Mouse (Mus musculus) embryonic facial prominence, embryonic 10.5 days (tissue): ENCODE measurements around the gene Reps1. TPM values are rescaled to one million over a fixed set of nuclear protein-coding genes. Genes with fewer than 3 reads are reported as not detected.
"Not testable (repeated sequence)": the region's sequence is repeated elsewhere in the genome, so short reads cannot be mapped to it uniquely, and the experiment has no call there.

Experiments used
- DNase-seq: peaks from one replicate; pipeline ENCODE4 v3.0.0-alpha.2; 2017; ENCODE audit warnings: low spot score
- H3K27ac ChIP-seq: fragments of 300-500 bp; sonication (generic); replicated peaks from 2 replicates; pipeline ENCODE4 v1.5.1; 2016; ENCODE audit warnings: mild to moderate bottlenecking
- H3K27me3 ChIP-seq: fragments of 300-500 bp; sonication (generic); replicated peaks from 2 replicates; pipeline ENCODE4 v1.6.1; 2016; ENCODE audit warnings: low read depth, mild to moderate bottlenecking; ENCODE audit not compliant: poor library complexity, severe bottlenecking
- H3K36me3 ChIP-seq: fragments of 300-500 bp; sonication (generic); replicated peaks from 2 replicates; pipeline ENCODE4 v1.6.1; 2016; ENCODE audit warnings: mild to moderate bottlenecking, moderate library complexity
- H3K4me1 ChIP-seq: fragments of 300-500 bp; sonication (generic); 2 replicates; pipeline ENCODE4 v1.6.1; 2016
- H3K4me3 ChIP-seq: fragments of 300-500 bp; sonication (generic); 2 replicates; pipeline ENCODE4 v1.5.1; 2016; ENCODE audit warnings: mild to moderate bottlenecking, moderate library complexity
- H3K9me3 ChIP-seq: fragments of 300-500 bp; sonication (generic); 2 replicates; pipeline ENCODE4 v1.6.1; 2016; ENCODE audit warnings: mild to moderate bottlenecking
- WGBS: fragments of 180-500 bp; shearing (Covaris S2); methylation state at CpG from one replicate; pipeline ENCODE4 v1.1.7; 2016; 5-methylcytosine and 5-hydroxymethylcytosine counted together
- polyA plus RNA-seq: library from polyadenylated mRNA; unstranded; fragments of >200 nt; fragmentation: Nextera tagmentation; extraction: Ambion mirVana; gene quantifications from 2 replicates; pipeline ENCODE4 v1.2.1, GENCODE M21; 2016

Gene Reps1
- polyA plus RNA-seq, 1 experiment from 2014 or later: 15.3 TPM

DNA sequence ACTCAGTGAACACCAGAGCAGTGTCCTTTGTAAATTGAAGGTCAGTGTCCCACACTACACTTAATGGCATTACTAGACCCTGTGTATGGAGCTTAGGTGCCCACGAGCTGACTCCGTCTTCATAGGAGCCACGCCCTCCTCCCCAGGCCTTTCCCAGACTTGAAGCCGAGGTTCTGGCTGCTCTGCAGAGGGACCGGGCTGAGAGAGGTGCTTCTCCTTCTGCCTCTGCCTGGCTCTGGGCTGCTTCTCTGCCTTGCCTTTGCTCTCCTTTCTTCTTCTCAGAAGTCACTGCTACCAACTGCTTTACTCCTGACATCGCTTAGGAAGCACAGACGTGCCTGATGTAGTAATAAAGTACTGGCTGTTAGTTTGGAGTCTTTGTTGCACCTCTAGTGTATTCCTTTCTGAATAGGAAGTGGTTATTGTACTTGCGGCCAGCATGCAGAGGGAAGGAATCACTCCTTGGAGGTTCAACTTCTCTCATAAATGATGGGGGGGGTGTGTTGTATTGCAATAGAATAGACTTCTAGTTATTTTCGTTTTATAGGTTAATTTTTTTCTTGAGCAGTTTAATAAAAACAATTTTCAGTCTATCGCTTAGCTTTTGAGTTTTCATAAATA, 57.9 kb downstream of the Reps1 start:
- Histone ChIP-seq H3K27ac (no peak overlapping the region), H3K27me3 (no peaks in the 10 kb centered on the region), H3K36me3 (peaks cover 57% of the 10 kb centered on the region), H3K4me3 (no peak overlapping the region), H3K9me3 (no peaks in the 10 kb centered on the region), H3K4me1 (no peaks in the 10 kb centered on the region)
- DNase-seq: no peak
- WGBS: 87% methylated on average over 10 of the region's 10 CpGs

DNA sequence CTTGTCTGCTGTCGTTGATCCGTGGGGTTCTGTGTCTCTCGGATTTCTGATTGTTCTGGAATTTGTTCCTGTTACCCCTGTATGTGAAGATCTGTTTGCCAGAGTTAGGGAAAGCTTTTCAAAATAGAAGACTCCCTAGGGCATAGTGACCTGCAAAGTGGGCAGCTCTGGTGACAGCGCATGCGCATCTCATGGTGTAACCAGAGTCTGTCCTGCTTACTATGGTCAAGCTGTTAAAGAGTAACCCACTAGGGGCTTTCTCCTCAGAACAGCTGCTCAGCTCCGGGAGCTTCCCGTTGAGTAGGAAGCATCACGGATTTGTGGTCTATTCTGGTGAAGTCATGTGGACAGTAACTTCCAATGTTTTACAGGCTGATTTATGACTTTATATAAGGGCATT, 62.7 kb downstream of the Reps1 start:
- 90% methylated on average over 8 of the region's 8 CpGs for WGBS
- Histone ChIP-seq H3K36me3 (peaks cover 93% of the 10 kb centered on the region), H3K27me3 (no peaks in the 10 kb centered on the region), H3K27ac (no peak overlapping the region), H3K9me3 (no peaks in the 10 kb centered on the region), H3K4me3 (no peak overlapping the region), H3K4me1 (no peaks in the 10 kb centered on the region)
- no peak for DNase-seq

DNA sequence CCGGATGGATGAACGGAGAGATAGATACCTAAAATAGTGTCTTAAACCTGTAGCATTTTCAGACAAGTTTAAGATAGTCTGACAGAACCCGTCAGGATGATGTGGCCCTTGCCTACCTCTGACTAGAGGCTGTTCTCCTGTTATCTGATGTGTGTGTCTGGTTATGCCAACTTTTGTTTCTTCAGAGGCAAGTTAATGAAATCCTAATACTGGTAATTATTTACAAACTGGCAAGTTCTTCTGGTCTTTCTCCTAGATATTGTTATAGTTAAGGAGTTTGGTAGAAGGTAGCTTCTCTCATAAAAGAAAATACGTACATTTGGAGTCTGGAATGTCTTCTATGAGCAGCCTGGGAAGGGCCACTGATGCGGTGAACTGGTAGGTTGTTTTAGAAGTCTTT, 74.6 kb downstream of the Reps1 start:
- Histone ChIP-seq H3K27me3 (no peaks in the 10 kb centered on the region), H3K4me1 (no peaks in the 10 kb centered on the region), H3K36me3 (peaks cover 23% of the 10 kb centered on the region), H3K9me3 (no peaks in the 10 kb centered on the region), H3K27ac (no peak overlapping the region), H3K4me3 (no peak overlapping the region)
- DNase-seq: no peak
- 95% methylated on average over 5 of the region's 5 CpGs for WGBS

DNA sequence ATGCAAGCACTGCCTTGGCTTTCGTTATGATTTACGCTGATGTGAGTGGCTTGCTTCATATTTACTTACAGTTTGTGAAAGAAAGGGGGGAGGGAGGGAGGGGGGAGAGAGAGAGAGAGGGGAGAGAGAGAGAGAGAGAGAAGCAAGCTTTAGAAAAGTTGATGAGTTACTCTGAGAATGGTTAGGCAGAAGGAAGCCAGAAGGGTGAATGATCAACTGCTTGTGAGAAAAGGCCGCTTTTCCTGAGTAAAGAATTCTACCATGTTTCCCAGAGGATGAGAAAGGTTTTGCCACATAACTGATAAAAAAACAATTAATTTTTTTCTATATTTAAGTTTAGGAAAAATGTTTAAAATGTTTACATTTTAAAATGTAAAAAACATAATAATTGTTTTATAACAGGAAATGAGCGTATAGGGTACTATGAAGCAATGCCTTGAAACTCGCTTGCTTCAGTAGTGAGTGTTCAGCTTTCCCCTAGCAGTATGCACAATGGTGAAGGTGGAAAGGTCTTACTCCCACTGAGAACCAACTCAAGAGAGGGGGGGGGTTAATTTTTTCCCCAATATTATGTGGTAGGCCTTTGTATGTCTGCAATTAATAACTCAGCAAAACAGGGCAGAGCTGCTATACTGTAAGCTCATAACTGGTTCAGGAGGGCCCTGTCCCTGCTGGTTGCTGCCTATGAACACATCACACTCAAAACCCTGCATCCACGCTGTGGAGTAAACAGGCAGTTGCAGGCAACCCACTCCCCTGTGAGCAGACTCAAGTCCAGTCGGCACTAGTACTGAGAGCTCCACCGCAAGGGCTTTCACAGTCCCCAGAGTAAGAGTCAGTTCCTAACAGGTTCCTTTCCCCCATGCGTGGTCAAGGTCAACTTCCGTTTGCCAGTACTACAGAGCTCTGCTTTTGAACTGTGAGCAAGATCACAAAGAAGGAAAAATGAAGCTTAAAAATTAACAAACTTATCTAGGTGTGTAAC, 76.3 kb downstream of the Reps1 start:
- H3K9me3 ChIP-seq: no peaks in the 10 kb centered on the region
- H3K4me3 ChIP-seq: no peak overlapping the region
- no peaks in the 10 kb centered on the region for H3K27me3 ChIP-seq
- H3K36me3 ChIP-seq: peaks cover 12% of the 10 kb centered on the region
- 91% methylated on average over 10 of the region's 10 CpGs for WGBS
- no peak for DNase-seq
- no peak overlapping the region for H3K27ac ChIP-seq
- no peaks in the 10 kb centered on the region for H3K4me1 ChIP-seq

DNA sequence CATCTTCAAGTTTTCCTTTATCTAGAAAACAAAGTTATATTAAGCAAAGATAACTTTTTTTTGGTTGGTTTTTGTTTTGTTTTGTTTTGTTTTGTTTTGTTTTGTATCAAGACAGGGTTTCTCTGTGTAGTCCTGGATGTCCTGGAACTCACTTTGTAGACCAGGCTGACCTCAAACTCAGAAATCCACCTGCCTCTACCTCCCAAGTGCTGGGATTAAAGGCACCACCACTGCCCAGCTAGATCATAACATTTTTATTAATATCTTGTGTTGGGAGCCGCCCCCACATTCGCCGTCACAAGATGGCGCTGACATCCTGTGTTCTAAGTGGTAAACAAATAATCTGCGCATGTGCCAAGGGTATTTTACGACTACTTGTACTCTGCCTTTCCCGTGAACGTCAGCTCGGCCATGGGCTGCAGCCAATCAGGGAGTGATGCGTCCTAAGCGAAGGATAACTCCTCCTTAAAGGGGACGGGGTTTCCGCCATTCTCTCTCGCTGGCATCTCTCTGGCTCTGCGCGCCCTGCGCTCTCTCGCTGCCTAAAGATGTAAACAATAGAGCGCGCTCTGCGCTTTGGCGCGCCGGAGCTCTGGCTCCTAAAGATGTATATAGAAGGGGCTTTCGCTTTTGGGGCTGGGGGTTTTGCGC, 83.3 kb downstream of the Reps1 start:
- H3K4me1 ChIP-seq, H3K27ac ChIP-seq, H3K36me3 ChIP-seq, H3K27me3 ChIP-seq, H3K9me3 ChIP-seq, DNase-seq: not testable (repeated sequence)
- peak overlapping the region; percentile 40 for H3K4me3 ChIP-seq
- 67% methylated on average over 15 of the region's 26 CpGs for WGBS

DNA sequence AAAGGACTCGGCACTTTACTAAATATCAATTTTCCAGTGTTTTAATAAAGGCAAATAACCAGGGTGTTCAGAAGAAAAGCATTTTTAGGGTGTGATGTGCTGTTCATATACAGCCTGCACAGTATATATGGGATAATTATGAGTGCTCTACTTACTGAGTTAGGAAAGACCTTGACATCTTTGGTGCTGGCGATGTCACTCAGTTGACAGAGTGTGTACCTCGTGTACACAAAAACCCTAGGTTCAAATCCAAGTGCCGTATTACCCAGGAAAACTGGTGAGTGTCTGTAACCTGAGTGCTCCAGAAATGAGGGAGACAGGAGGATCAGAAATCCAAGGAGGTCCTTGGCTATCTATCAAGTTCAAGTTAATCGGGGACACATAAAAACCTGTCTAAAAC, 84.0 kb downstream of the Reps1 start:
- H3K36me3 ChIP-seq: no peaks in the 10 kb centered on the region
- DNase-seq: no peak
- H3K4me3 ChIP-seq: peak overlapping the region; percentile 40
- 85% methylated on average over 5 of the region's 5 CpGs for WGBS
- no peaks in the 10 kb centered on the region for H3K4me1 ChIP-seq
- H3K27ac ChIP-seq: peak overlapping the region; percentile 44; the same call in 1 of the 2 replicates
- no peaks in the 10 kb centered on the region for H3K9me3 ChIP-seq
- no peaks in the 10 kb centered on the region for H3K27me3 ChIP-seq

DNA sequence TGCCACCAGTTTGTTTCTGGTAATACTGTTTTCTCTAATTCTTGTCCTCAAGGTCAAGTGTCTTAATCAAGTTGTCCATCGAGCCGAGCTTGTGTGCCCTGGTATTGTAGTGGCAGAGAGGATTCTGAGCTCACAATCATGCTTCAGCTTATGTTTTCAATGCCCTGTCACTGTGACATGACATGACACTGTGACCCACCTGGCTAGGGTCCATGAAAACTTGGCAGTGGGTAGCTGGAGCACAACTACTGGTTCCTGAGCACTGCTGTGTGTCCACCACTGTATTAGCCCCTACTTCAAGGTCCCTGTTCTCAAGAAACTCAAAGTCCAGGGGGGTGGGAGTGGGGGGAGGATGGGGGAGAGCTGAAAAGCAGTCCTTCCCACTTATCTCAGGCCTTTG, 85.7 kb downstream of the Reps1 start:
- Histone ChIP-seq H3K27me3 (no peaks in the 10 kb centered on the region), H3K4me1 (no peaks in the 10 kb centered on the region), H3K36me3 (no peaks in the 10 kb centered on the region), H3K4me3 (no peak overlapping the region), H3K9me3 (no peaks in the 10 kb centered on the region), H3K27ac (no peak overlapping the region)
- 90% methylated on average over 2 of the region's 2 CpGs for WGBS
- no peak for DNase-seq

DNA sequence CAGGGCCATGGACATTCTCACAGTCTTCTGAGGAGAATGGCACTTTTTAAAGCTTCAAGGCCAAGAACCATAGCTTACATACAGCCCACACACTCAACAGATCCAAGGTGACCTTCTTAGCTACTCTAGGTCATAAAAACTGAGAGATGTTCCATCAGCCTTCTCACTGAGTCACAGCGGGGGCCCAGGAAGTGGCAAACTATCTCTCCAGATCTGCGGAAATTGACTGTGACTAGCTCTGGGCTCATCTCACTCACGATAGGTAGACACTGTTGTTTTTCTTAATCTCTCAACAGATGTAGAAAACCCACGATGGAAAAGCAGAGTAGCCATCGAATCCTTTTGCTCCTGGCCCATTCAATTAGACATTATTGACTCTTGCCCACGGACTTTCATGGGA, 86.6 kb downstream of the Reps1 start:
- H3K4me1 ChIP-seq: no peaks in the 10 kb centered on the region
- no peaks in the 10 kb centered on the region for H3K9me3 ChIP-seq
- WGBS: 86% methylated on average over 6 of the region's 6 CpGs
- H3K36me3 ChIP-seq: no peaks in the 10 kb centered on the region
- H3K27me3 ChIP-seq: no peaks in the 10 kb centered on the region
- no peak overlapping the region for H3K4me3 ChIP-seq
- no peak overlapping the region for H3K27ac ChIP-seq
- DNase-seq: no peak

DNA sequence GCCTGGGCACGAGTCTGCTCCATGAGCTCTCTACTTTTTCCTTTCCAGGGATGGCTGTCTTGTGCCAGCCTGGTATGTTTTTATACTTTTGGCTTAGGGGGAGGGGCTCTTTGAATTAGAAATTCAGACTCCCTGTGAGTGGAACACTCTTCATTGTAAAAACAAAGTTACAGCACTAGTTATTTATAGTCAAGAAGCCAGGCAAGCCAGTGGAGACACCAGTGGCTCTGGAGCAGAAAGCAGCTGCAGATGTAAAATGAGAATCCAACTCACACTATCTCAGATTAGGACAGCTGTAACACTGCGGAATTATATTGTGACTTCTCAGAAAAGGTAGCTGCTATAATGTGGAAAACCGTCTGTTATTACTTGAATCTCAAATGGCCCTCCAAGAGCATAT, 91.6 kb downstream of the Reps1 start:
- H3K4me1 ChIP-seq: no peaks in the 10 kb centered on the region
- DNase-seq: no peak
- H3K27ac ChIP-seq: no peak overlapping the region
- H3K36me3 ChIP-seq: no peaks in the 10 kb centered on the region
- no peak overlapping the region for H3K4me3 ChIP-seq
- H3K9me3 ChIP-seq: no peaks in the 10 kb centered on the region
- 84% methylated on average over 3 of the region's 3 CpGs for WGBS
- no peaks in the 10 kb centered on the region for H3K27me3 ChIP-seq

DNA sequence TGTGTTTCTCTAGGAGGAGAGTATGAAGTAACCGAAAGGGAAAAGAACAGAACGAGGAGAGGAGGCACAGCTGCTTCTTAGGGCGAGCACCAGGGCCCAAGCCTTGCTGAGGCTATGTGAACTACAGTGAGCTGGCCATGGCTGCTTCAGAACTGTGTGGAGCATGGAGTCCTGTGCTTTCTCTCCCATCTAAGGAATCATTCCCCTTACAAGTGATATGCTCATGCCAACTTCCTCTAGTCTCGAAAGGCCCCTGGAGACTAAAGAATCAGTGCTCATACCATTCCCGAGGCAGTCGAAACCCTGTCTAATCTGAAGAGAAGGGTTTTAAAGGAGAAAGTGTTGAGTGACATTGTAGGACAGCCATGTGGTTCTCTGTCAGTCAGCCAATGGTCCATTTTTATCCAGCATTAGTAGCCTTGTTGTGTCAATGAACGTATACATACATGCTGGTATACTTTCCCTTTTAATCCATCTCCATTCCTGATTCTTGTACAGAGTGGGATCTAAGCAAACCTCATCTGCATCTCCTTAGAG, 106.8 kb downstream of the Reps1 start:
- no peaks in the 10 kb centered on the region for H3K4me1 ChIP-seq
- WGBS: 82% methylated on average over 7 of the region's 7 CpGs
- H3K27ac ChIP-seq: no peak overlapping the region
- H3K27me3 ChIP-seq: no peaks in the 10 kb centered on the region
- H3K9me3 ChIP-seq: no peaks in the 10 kb centered on the region
- no peak overlapping the region for H3K4me3 ChIP-seq
- H3K36me3 ChIP-seq: no peaks in the 10 kb centered on the region
- no peak for DNase-seq
